Mouse (Mus musculus): ENCODE measurements around the gene Cxcr5. TPM values are rescaled to one million over a fixed set of nuclear protein-coding genes. Genes with fewer than 3 reads are reported as not detected.

The Cxcr5 gene
- polyA plus RNA-seq, 1 experiment from 2014 or later = not detected

DNA sequence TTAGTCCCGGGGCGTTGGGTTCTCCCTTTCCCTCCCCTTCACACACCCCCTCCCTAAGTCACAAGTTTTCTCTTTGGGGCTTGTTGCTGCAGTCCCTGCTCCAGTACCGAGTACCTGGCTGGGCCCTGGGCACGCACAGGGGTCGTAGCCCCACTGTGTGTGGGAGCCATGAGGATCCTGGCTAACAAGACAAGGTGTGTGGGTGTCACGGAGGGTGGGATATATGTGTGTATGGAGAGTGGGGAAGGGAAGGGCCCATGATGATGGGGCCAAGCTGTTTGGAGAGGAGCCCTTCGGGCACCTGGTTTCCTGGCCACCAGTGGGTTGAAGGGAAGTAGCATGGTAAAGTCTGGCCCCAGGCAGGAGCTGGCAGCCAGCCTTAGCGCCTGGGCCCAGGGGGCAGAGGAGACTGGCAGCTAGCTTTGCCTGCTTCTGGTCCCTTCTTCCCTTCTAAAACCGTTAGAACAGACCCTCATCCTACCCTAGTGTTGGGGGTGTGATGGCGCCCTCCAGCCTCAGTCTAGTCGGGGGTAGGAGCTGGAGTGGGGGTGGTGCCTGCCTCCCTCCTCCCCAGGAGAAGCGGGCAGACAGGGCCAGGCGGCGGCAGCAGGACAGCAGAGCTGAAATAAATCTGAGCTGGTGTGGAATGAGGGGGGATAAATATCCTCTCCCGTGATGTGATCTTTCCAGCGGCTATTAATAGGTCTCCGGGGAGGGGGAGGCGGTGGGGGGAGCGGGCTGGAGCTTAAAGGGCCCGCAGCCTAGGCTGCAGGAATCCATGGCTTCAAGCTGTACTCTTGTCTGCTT, 62.1 kb downstream of the Cxcr5 start:
- Histone ChIP-seq H3K9me3 (no peaks in the 10 kb centered on the region), H3K36me3 (peaks cover 20% of the 10 kb centered on the region), H3K4me3 (peak overlapping the region; percentile 61), H3K27me3 (ENCODE audit: insufficient read depth, poor library complexity, severe bottlenecking) (peaks cover 36% of the 10 kb centered on the region), H3K27ac (peak overlapping the region; percentile 87), H3K4me1 (replicated peaks) (peaks cover 73% of the 10 kb centered on the region)
- DNase-seq (ENCODE audit: low spot score) = peak; percentile 36
- WGBS = 9% methylated on average over 20 of the region's 20 CpGs

- H3K36me3 ChIP-seq = peaks cover 20% of the 10 kb centered on the region
- H3K4me1 ChIP-seq (replicated peaks) = peaks cover 81% of the 10 kb centered on the region
- peak; percentile 86 for DNase-seq (ENCODE audit: low spot score)
- WGBS = under 1% methylated on average over 59 of the region's 59 CpGs
- peak overlapping the region; percentile 87 for H3K27ac ChIP-seq
- H3K9me3 ChIP-seq = no peaks in the 10 kb centered on the region
- H3K27me3 ChIP-seq (ENCODE audit: insufficient read depth, poor library complexity, severe bottlenecking) = peaks cover 36% of the 10 kb centered on the region
- peak overlapping the region; percentile 61 for H3K4me3 ChIP-seq
These were observed 63.0 kb downstream of the Cxcr5 start for GRCm38 (mm10) chr9:44498421-44499355.

GRCm38 (mm10) chr9:44497624-44498377, 63.9 kb downstream of the Cxcr5 start:
- Histone ChIP-seq H3K36me3 (peaks cover 12% of the 10 kb centered on the region), H3K9me3 (no peaks in the 10 kb centered on the region), H3K27me3 (ENCODE audit: insufficient read depth, poor library complexity, severe bottlenecking) (peaks cover 36% of the 10 kb centered on the region), H3K4me3 (peak overlapping the region; percentile 61), H3K4me1 (replicated peaks) (peaks cover 90% of the 10 kb centered on the region), H3K27ac (peak overlapping the region; percentile 87)
- WGBS = 3% methylated on average over 11 of the region's 11 CpGs
- DNase-seq (ENCODE audit: low spot score) = peak; percentile 47

- H3K4me1 ChIP-seq (replicated peaks) = peaks cover 97% of the 10 kb centered on the region
- H3K27me3 ChIP-seq (ENCODE audit: insufficient read depth, poor library complexity, severe bottlenecking) = peaks cover 36% of the 10 kb centered on the region
- no peaks in the 10 kb centered on the region for H3K9me3 ChIP-seq
- WGBS = 51% methylated on average over 12 of the region's 12 CpGs
- peak overlapping the region; percentile 35 for H3K27ac ChIP-seq
- peaks cover 15% of the 10 kb centered on the region for H3K36me3 ChIP-seq
- H3K4me3 ChIP-seq = no peak overlapping the region
- no peak for DNase-seq (ENCODE audit: low spot score)
These were observed 64.7 kb downstream of the Cxcr5 start for GRCm38 (mm10) chr9:44496803-44497461.

DNA sequence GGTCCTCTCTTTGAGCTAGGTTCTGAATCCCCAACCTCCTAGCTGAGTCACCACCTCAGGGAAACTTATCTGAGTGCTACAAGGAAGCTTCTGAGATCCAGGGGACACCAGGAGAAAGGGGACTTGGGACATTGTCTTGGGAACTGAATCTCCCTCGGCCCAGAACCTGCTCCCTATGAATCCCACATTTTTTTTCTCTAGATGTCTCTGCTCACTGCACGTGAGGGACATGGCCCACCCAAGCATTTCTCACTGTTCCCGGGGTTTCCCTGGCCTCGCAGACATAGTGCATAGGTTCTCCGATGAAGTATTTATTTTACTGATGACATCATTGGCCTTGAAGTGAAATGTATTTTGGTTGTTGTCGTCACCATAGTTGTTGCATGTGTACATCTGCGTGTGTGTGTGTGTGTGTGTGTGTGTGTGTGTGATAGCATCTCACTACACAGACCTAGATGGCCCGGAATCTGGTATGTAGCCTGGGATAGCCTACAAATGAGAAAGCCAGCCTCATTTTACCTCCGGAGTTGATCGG, 65.8 kb downstream of the Cxcr5 start:
- 87% methylated on average over 10 of the region's 10 CpGs for WGBS
- peaks cover 5% of the 10 kb centered on the region; the same call in 1 of the 2 replicates for H3K36me3 ChIP-seq
- H3K27ac ChIP-seq = peak overlapping the region; percentile 80; the same call in 1 of the 2 replicates
- H3K27me3 ChIP-seq (ENCODE audit: insufficient read depth, poor library complexity, severe bottlenecking) = peaks cover 27% of the 10 kb centered on the region
- no peak for DNase-seq (ENCODE audit: low spot score)
- H3K4me1 ChIP-seq (replicated peaks) = peaks cover 96% of the 10 kb centered on the region
- H3K4me3 ChIP-seq = no peak overlapping the region
- H3K9me3 ChIP-seq = no peaks in the 10 kb centered on the region

- Histone ChIP-seq H3K36me3 (0 out of 2 replicates have a peak, but pooled peaks cover 2% of the 10 kb centered on the region), H3K9me3 (no peaks in the 10 kb centered on the region), H3K27ac (peak overlapping the region; percentile 80), H3K27me3 (ENCODE audit: insufficient read depth, poor library complexity, severe bottlenecking) (peaks cover 21% of the 10 kb centered on the region; the same call in 1 of the 2 replicates), H3K4me1 (replicated peaks) (peaks cover 96% of the 10 kb centered on the region), H3K4me3 (0 out of 2 replicates have a peak overlapping the region, but pooled peaks have one; percentile 30)
- 47% methylated on average over 9 of the region's 9 CpGs for WGBS
- no peak for DNase-seq (ENCODE audit: low spot score)
These were observed 66.5 kb downstream of the Cxcr5 start for GRCm38 (mm10) chr9:44494863-44495809.

GRCm38 (mm10) chr9:44494261-44494862, 67.3 kb downstream of the Cxcr5 start:
- peaks cover 96% of the 10 kb centered on the region for H3K4me1 ChIP-seq (replicated peaks)
- peak overlapping the region; percentile 30 for H3K4me3 ChIP-seq
- no peaks in the 10 kb centered on the region for H3K9me3 ChIP-seq
- DNase-seq (ENCODE audit: low spot score) = peak; percentile 31
- H3K27me3 ChIP-seq (ENCODE audit: insufficient read depth, poor library complexity, severe bottlenecking) = peaks cover 13% of the 10 kb centered on the region; the same call in 1 of the 2 replicates
- 13% methylated on average over 11 of the region's 11 CpGs for WGBS
- 0 out of 2 replicates have a peak, but pooled peaks cover 2% of the 10 kb centered on the region for H3K36me3 ChIP-seq
- H3K27ac ChIP-seq = peak overlapping the region; percentile 80

GRCm38 (mm10) chr9:44492631-44493461, 68.8 kb downstream of the Cxcr5 start:
- no peaks in the 10 kb centered on the region for H3K9me3 ChIP-seq
- no peak for DNase-seq (ENCODE audit: low spot score)
- H3K27me3 ChIP-seq (ENCODE audit: insufficient read depth, poor library complexity, severe bottlenecking) = peaks cover 11% of the 10 kb centered on the region; the same call in 1 of the 2 replicates
- H3K27ac ChIP-seq = peak overlapping the region; percentile 69
- no peak overlapping the region for H3K4me3 ChIP-seq
- H3K36me3 ChIP-seq = 0 out of 2 replicates have a peak, but pooled peaks cover 2% of the 10 kb centered on the region
- 57% methylated on average over 17 of the region's 17 CpGs for WGBS
- peaks cover 96% of the 10 kb centered on the region for H3K4me1 ChIP-seq (replicated peaks)

GRCm38 (mm10) chr9:44491351-44491750, 70.3 kb downstream of the Cxcr5 start:
- peaks cover 96% of the 10 kb centered on the region for H3K4me1 ChIP-seq (replicated peaks)
- no peak overlapping the region for H3K4me3 ChIP-seq
- DNase-seq (ENCODE audit: low spot score) = no peak
- no peak overlapping the region for H3K27ac ChIP-seq
- 0 out of 2 replicates have a peak, but pooled peaks cover 2% of the 10 kb centered on the region for H3K36me3 ChIP-seq
- H3K9me3 ChIP-seq = no peaks in the 10 kb centered on the region
- WGBS = 76% methylated on average over 10 of the region's 10 CpGs
- 0 out of 2 replicates have a peak, but pooled peaks cover under 1% of the 10 kb centered on the region for H3K27me3 ChIP-seq (ENCODE audit: insufficient read depth, poor library complexity, severe bottlenecking)

Data from hindbrain, embryonic 10.5 days (tissue).